Mouse (Mus musculus) adrenal gland, adult (tissue): ENCODE measurements around the gene Txndc12.
A peak's percentile ranks its signal among the peaks of the same experiment; 100 is the strongest.

Experiments
- DNase-seq, 2 experiments: peaks; one replicate each; pipeline ENCODE4 v3.0.0; 2022 to 2023; ENCODE audit warnings: low spot score in 1 of 2; ENCODE audit not compliant: inconsistent age in 2 of 2

The Txndc12 gene

GRCm38 (mm10) chr4:108834115-108834970, at the start of gene Txndc12:
Gene Txndc12 (plus strand): TSS chr4:108834601.
- DNase-seq: peak; percentile 90 to 97

- no peak for DNase-seq
Observed at GRCm38 (mm10) chr4:108789258-108789936, 45.0 kb upstream of the Txndc12 start.

GRCm38 (mm10) chr4:108790507-108790906, 43.9 kb upstream of the Txndc12 start:
- no peak for DNase-seq

- DNase-seq: peak in 1 of 2 experiments; percentile 61
Observed at GRCm38 (mm10) chr4:108793941-108794340, 40.5 kb upstream of the Txndc12 start.

- no peak for DNase-seq
Observed at GRCm38 (mm10) chr4:108796701-108797100, 37.7 kb upstream of the Txndc12 start.

- DNase-seq: peak; percentile 64 to 90
Observed at GRCm38 (mm10) chr4:108798083-108798830, 36.1 kb upstream of the Txndc12 start.

GRCm38 (mm10) chr4:108803535-108803934, 30.9 kb upstream of the Txndc12 start:
- DNase-seq: no peak

GRCm38 (mm10) chr4:108811142-108811541, 23.3 kb upstream of the Txndc12 start:
- peak in 1 of 2 experiments; percentile 54 for DNase-seq

GRCm38 (mm10) chr4:108811550-108811949, 22.9 kb upstream of the Txndc12 start:
- DNase-seq: no peak

- DNase-seq: no peak
Observed at GRCm38 (mm10) chr4:108825677-108826076, 8.7 kb upstream of the Txndc12 start.

GRCm38 (mm10) chr4:108826096-108826495, 8.3 kb upstream of the Txndc12 start:
- DNase-seq: no peak

GRCm38 (mm10) chr4:108826643-108827042, 7.8 kb upstream of the Txndc12 start:
- no peak for DNase-seq

GRCm38 (mm10) chr4:108830698-108831097, 3.7 kb upstream of the Txndc12 start:
- no peak for DNase-seq

- peak; percentile 92 to 96 for DNase-seq
Observed at GRCm38 (mm10) chr4:108832916-108833827, 1.2 kb upstream of the Txndc12 start, which contains the start of gene Btf3l4. Gene Btf3l4 (minus strand): TSS chr4:108833614.

- no peak for DNase-seq
Observed at GRCm38 (mm10) chr4:108833828-108834114, 630 bp upstream of the Txndc12 start.

- peak in 1 of 2 experiments; percentile 40 for DNase-seq
Observed at GRCm38 (mm10) chr4:108834971-108835311, 540 bp downstream of the Txndc12 start.

- peak in 1 of 2 experiments; percentile 38 for DNase-seq
Observed at GRCm38 (mm10) chr4:108835496-108835895, 1.1 kb downstream of the Txndc12 start.

- DNase-seq: no peak
Observed at GRCm38 (mm10) chr4:108838031-108838430, 3.6 kb downstream of the Txndc12 start.

- DNase-seq: no peak
Observed at GRCm38 (mm10) chr4:108841920-108842578, 7.6 kb downstream of the Txndc12 start.

GRCm38 (mm10) chr4:108843336-108843735, 8.9 kb downstream of the Txndc12 start:
- DNase-seq: no peak
